Mouse (Mus musculus) hindbrain, embryonic 12.5 days (tissue): ENCODE measurements around the gene Pgk1. TPM values are rescaled to one million over a fixed set of nuclear protein-coding genes. Genes with fewer than 3 reads are reported as not detected.

Experiments
- ATAC-seq: fragments of 200-750 bp; cut with Nextera tagmentation; 2 replicates; pipeline ENCODE4 v1.8.0; 2017; ENCODE audit warnings: moderate TSS enrichment; ENCODE audit not compliant: low FRiP score
- H3K27ac ChIP-seq: fragments of 300-500 bp; sonication (generic); 2 replicates; pipeline ENCODE4 v1.5.1; 2016; ENCODE audit warnings: mild to moderate bottlenecking
- H3K27me3 ChIP-seq: fragments of 300-500 bp; sonication (generic); 2 replicates; pipeline ENCODE4 v1.6.1; 2016; ENCODE audit warnings: mild to moderate bottlenecking
- H3K36me3 ChIP-seq: fragments of 300-500 bp; sonication (generic); 2 replicates; pipeline ENCODE4 v1.6.1; 2016; ENCODE audit warnings: mild to moderate bottlenecking
- H3K4me1 ChIP-seq: fragments of 300-500 bp; sonication (generic); 2 replicates; pipeline ENCODE4 v1.6.1; 2016
- H3K4me2 ChIP-seq: fragments of 300-500 bp; sonication (generic); replicated peaks from 2 replicates; pipeline ENCODE4 v1.6.1; 2016; ENCODE audit warnings: mild to moderate bottlenecking
- H3K4me3 ChIP-seq: fragments of 300-500 bp; sonication (generic); 2 replicates; pipeline ENCODE4 v1.5.1; 2016; ENCODE audit warnings: mild to moderate bottlenecking
- H3K9ac ChIP-seq: fragments of 300-500 bp; sonication (generic); 2 replicates; pipeline ENCODE4 v1.6.1; 2016; ENCODE audit warnings: mild to moderate bottlenecking, moderate library complexity
- H3K9me3 ChIP-seq: fragments of 300-500 bp; sonication (generic); replicated peaks from 2 replicates; pipeline ENCODE4 v1.6.1; 2016; ENCODE audit warnings: mild to moderate bottlenecking
- WGBS: fragments of 180-500 bp; shearing (Covaris S2); methylation state at CpG from one replicate; pipeline ENCODE4 v1.1.7; 2016; 5-methylcytosine and 5-hydroxymethylcytosine counted together
- polyA plus RNA-seq: library from polyadenylated mRNA; unstranded; fragments of >200 nt; fragmentation: Nextera tagmentation; extraction: Ambion mirVana; gene quantifications from 2 replicates; pipeline ENCODE4 v1.2.1, GENCODE M21; 2016

Gene Pgk1
- polyA plus RNA-seq = 290 and 293 TPM in 2 replicates

DNA sequence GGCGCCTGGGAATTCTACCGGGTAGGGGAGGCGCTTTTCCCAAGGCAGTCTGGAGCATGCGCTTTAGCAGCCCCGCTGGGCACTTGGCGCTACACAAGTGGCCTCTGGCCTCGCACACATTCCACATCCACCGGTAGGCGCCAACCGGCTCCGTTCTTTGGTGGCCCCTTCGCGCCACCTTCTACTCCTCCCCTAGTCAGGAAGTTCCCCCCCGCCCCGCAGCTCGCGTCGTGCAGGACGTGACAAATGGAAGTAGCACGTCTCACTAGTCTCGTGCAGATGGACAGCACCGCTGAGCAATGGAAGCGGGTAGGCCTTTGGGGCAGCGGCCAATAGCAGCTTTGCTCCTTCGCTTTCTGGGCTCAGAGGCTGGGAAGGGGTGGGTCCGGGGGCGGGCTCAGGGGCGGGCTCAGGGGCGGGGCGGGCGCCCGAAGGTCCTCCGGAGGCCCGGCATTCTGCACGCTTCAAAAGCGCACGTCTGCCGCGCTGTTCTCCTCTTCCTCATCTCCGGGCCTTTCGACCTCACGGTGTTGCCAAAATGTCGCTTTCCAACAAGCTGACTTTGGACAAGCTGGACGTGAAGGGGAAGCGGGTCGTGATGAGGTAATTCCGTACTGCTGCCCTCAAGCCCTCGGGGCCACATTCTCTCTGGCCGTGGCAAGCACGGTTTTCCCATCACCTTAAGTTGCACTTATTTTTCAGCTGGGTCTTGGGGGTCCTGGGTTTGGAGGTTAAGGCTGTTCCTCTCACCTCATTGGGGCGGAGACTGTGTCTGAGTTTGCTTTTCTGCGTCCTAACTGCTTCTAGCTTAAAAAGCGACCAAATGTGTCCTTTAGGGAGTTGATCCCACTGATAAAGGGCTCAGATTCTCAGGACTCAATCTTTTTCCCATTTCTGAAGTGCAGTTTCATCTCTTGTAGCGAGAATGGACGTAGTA lies at the start of gene Pgk1:
Gene Pgk1, plus strand, starts transcription at position 388 of the 937 bp plus-strand sequence.
- peak within 1 kb of the TSS; percentile 47 for H3K4me3 ChIP-seq
- H3K4me1 ChIP-seq = peaks cover 12% of the 10 kb centered on the region
- peak; percentile 98 for ATAC-seq
- WGBS = 16% methylated on average over 53 of the region's 55 CpGs
- H3K4me2 ChIP-seq = peak within 1 kb of the TSS; percentile 67
- H3K27ac ChIP-seq = peak within 1 kb of the TSS; percentile 88
- no peaks in the 10 kb centered on the region for H3K27me3 ChIP-seq
- peak within 1 kb of the TSS; percentile 53 for H3K9ac ChIP-seq
- H3K9me3 ChIP-seq = no peaks in the 10 kb centered on the region
- H3K36me3 ChIP-seq = no peaks in the 10 kb centered on the region

DNA sequence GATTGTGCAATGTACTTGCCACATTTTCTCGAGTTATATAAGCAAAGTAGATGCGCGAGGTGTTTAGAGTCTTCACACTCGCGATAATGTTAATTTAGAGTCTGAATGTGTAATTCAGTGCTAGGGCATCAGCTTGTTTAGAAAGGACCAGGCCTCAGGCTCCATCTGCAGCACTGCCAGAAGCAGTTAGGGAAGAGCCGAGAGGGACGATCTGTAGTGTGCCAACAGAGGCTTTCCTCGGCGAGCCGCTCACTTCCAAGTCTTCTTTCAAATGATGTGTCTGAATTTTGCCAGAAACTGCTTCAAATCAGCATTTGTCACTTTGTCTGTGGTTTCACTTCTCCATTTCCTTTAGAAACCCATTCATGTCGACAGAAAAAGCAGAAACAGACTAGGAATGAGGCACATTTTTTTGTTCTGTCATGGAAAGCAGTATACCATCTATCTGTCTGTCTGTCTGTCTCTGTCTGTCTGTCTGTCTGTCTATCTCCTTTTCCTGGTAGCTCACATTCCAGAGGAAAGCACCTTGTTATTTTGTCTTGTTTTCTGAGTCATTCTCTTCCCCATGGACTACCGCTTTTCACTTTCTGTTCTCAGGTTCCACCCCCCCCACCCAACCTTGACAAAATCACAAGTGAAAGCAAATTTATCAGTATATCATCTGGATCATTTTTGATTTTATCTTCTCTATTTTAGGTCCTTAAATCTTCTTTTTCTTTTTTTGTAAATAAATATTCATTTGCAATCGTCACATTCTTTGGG lies 47.4 kb upstream of the Pgk1 start:
- no peak overlapping the region for H3K9ac ChIP-seq
- H3K4me3 ChIP-seq = no peak overlapping the region
- no peaks in the 10 kb centered on the region for H3K4me1 ChIP-seq
- no peaks in the 10 kb centered on the region for H3K9me3 ChIP-seq
- no peaks in the 10 kb centered on the region for H3K36me3 ChIP-seq
- H3K4me2 ChIP-seq = no peak overlapping the region
- H3K27me3 ChIP-seq = 0 out of 2 replicates have a peak, but pooled peaks cover 3% of the 10 kb centered on the region
- no peak for ATAC-seq
- 84% methylated on average over 13 of the region's 13 CpGs for WGBS
- no peak overlapping the region for H3K27ac ChIP-seq

DNA sequence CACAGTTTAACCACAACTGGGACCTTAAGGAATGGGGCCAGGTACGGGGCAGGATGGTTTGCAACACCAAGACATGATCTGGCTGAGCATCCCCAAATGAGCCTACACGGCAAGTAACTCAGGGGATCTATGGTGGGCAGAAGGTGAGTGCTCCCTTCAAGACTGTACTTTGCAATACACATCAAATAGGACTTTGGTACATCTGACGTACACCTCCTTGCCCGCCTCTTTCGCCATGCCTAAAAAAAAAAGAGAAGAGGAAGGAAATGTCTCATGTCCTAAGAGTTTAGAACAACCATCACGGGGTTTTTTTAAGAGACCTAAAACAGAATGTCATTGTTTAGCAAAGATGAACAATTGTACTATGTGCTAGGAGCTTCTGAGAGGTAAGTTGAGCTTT lies 44.0 kb upstream of the Pgk1 start, which contains the start of gene Tlr13:
Gene Tlr13, plus strand, starts transcription at position 269 of the 400 bp plus-strand sequence.
- 80% methylated on average over 6 of the region's 6 CpGs for WGBS
- Histone ChIP-seq H3K9me3 (no peaks in the 10 kb centered on the region), H3K36me3 (no peaks in the 10 kb centered on the region), H3K9ac (no peak within 1 kb of the TSS), H3K4me1 (no peaks in the 10 kb centered on the region), H3K4me3 (no peak within 1 kb of the TSS), H3K4me2 (no peak within 1 kb of the TSS), H3K27ac (no peak within 1 kb of the TSS), H3K27me3 (peaks cover 3% of the 10 kb centered on the region; the same call in 1 of the 2 replicates)
- ATAC-seq = no peak

DNA sequence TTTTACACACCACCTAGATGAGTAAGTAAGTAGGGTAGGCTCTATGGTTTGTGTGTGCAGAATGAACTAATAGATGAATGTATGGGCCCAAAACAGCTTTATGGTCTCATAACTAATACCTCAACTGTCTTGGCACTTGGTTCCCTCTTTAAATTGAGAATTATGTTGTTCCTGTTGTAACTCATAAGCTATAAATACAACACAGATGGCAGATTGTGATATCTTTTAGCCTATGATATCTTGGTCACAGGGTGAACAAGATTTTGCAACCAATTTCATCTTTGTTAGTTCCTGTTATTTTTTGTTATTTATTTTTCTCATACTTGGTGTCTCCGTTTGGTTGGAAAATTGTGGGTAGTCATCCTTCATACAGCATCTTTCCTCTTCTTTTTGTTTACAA lies 38.7 kb upstream of the Pgk1 start:
- H3K27me3 ChIP-seq = no peaks in the 10 kb centered on the region; the same call in 1 of the 2 replicates
- no peaks in the 10 kb centered on the region for H3K36me3 ChIP-seq
- no peak overlapping the region for H3K9ac ChIP-seq
- no peak overlapping the region for H3K27ac ChIP-seq
- no peak overlapping the region for H3K4me3 ChIP-seq
- no peaks in the 10 kb centered on the region for H3K4me1 ChIP-seq
- no peak overlapping the region for H3K4me2 ChIP-seq
- ATAC-seq = no peak
- H3K9me3 ChIP-seq = no peaks in the 10 kb centered on the region
- whole genome bisulfite sequencing = 95% methylated on average over 1 of the region's 1 CpGs

DNA sequence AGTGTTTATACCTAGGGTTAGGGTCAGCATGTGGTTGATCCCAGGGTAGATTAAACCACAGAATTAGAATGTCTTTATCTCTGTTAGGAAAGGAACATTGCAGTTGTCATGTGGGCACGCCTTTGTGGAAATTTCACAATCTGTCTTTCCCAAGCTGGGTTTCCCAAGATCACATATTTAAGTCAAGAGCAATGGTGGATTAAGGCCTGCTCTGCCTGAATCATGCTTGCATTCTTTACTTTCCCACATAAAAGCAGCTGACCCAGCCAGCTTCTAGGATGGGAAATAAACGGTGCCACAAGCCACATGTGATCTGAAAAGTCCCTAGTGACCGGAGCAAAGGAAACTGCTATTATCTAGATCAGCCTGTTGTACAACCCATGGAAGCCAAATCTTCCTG lies 37.4 kb upstream of the Pgk1 start:
- Histone ChIP-seq H3K27me3 (no peaks in the 10 kb centered on the region; the same call in 1 of the 2 replicates), H3K9ac (no peak overlapping the region), H3K4me1 (no peaks in the 10 kb centered on the region), H3K9me3 (no peaks in the 10 kb centered on the region), H3K4me2 (no peak overlapping the region), H3K27ac (no peak overlapping the region), H3K36me3 (no peaks in the 10 kb centered on the region), H3K4me3 (no peak overlapping the region)
- no peak for ATAC-seq
- WGBS = 84% methylated on average over 3 of the region's 3 CpGs

DNA sequence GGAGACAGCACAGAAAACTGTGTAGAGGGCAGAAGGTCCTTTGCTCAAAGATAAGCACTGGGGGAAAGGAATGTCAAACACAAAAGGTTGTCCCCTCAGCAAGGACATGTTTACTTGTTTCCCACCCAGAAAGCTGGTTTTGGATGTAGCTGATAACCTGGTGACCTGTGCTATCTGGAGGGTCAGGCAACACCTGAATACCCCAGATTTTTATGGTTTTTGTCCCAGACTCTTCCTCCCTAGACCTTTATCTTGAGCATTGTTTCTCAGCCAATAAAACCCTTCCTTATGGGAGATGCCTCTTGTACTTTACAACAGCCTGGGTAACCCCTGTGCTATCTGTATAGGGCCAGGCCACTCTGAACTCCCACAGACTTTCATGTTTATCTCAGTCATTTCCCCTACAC lies 32.7 kb upstream of the Pgk1 start:
- no peak overlapping the region for H3K4me2 ChIP-seq
- H3K4me3 ChIP-seq = no peak overlapping the region
- no peaks in the 10 kb centered on the region for H3K27me3 ChIP-seq
- no peaks in the 10 kb centered on the region for H3K36me3 ChIP-seq
- H3K27ac ChIP-seq = no peak overlapping the region
- ATAC-seq = no peak
- H3K9ac ChIP-seq = no peak overlapping the region
- H3K9me3 ChIP-seq = no peaks in the 10 kb centered on the region
- no peaks in the 10 kb centered on the region for H3K4me1 ChIP-seq

DNA sequence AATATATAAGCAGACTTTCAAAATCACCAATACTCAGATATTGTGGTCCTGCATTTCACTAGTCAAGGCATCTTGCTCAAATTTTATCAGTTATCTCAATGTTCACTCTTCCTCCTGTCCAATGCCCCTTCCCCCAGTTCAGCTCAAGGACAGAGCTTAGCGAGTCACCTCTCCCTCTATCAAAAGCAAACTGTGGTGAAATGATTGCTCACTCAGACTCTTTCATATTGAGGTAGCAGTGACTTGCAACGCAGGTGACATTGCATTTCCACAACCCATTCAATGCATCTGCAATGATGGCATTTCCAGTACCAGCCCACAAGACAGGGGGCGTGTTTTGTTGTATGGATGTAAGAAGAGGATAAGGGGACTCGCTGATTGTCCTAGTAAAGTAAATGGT lies 31.0 kb upstream of the Pgk1 start:
- Histone ChIP-seq H3K4me3 (no peak overlapping the region), H3K4me1 (no peaks in the 10 kb centered on the region), H3K27me3 (0 out of 2 replicates have a peak, but pooled peaks cover 3% of the 10 kb centered on the region), H3K27ac (no peak overlapping the region), H3K9ac (no peak overlapping the region), H3K9me3 (no peaks in the 10 kb centered on the region), H3K4me2 (no peak overlapping the region), H3K36me3 (no peaks in the 10 kb centered on the region)
- no peak for ATAC-seq
- WGBS = 79% methylated on average over 4 of the region's 4 CpGs

DNA sequence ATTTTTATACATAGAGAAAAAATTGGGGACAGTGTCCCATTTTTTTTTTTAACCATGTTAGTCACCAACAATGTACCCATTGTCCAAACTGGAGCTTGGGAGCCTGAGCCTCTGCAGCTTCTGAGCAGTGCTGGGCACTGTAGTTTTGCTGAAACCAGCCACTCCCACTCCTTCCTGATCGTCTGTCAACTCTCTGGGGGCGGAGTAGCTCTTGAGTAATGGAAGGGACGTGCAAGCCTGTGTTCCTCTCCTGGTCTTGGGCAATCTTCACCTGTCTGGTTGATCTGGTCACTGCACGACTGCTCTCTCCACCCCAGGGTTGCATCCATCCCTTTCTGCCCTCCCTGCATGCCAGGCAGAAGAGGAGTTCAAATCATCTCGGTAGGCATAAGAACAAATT lies 22.9 kb upstream of the Pgk1 start:
- no peak overlapping the region for H3K9ac ChIP-seq
- no peak for ATAC-seq
- H3K9me3 ChIP-seq = no peaks in the 10 kb centered on the region
- H3K27ac ChIP-seq = no peak overlapping the region
- H3K36me3 ChIP-seq = no peaks in the 10 kb centered on the region
- no peak overlapping the region for H3K4me3 ChIP-seq
- WGBS = 62% methylated on average over 5 of the region's 5 CpGs
- no peaks in the 10 kb centered on the region for H3K4me1 ChIP-seq
- 0 out of 2 replicates have a peak, but pooled peaks cover 3% of the 10 kb centered on the region for H3K27me3 ChIP-seq
- no peak overlapping the region for H3K4me2 ChIP-seq

DNA sequence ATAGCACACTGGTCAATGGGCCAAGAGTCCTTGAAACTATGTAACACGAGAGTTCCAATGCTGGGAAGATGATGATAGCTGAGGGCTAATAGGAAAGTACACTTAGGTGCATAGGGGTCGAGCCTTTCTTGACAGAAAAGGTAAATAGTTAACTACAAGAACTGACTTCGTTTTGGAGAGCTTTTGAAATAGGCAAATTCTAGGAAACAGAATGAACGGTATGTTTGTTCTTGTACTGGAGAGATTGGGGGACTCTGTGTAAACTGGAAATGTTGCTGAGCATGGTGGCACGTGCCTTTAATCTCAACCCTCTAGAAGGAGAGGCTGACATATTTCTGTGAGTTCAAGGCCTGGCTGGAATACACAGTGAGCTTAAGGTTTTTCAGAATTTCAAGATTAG lies 22.3 kb upstream of the Pgk1 start:
- no peak overlapping the region for H3K9ac ChIP-seq
- H3K9me3 ChIP-seq = no peaks in the 10 kb centered on the region
- WGBS = 70% methylated on average over 5 of the region's 5 CpGs
- H3K27ac ChIP-seq = no peak overlapping the region
- no peak for ATAC-seq
- H3K27me3 ChIP-seq = 0 out of 2 replicates have a peak, but pooled peaks cover 3% of the 10 kb centered on the region
- no peak overlapping the region for H3K4me3 ChIP-seq
- H3K36me3 ChIP-seq = no peaks in the 10 kb centered on the region
- no peaks in the 10 kb centered on the region for H3K4me1 ChIP-seq
- no peak overlapping the region for H3K4me2 ChIP-seq

DNA sequence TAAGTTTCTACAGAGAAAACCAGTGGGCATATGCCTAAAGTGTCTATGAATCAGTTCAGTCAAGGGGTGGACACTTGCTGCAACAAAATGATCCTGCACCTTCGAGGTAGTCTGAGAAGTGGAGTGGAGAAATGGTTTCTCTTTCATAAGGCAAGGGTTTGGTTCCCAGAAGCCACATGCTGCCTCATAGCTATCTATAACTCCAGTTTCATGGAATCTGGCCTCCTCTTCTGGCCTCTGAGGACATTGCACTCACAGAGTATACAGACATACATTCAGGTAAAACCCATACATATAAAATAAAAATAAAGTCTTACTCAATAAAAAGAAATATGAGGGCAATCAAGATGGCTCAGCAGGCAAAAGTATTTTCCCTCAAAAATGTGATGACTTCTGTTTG lies 21.8 kb upstream of the Pgk1 start:
- ATAC-seq = no peak

DNA sequence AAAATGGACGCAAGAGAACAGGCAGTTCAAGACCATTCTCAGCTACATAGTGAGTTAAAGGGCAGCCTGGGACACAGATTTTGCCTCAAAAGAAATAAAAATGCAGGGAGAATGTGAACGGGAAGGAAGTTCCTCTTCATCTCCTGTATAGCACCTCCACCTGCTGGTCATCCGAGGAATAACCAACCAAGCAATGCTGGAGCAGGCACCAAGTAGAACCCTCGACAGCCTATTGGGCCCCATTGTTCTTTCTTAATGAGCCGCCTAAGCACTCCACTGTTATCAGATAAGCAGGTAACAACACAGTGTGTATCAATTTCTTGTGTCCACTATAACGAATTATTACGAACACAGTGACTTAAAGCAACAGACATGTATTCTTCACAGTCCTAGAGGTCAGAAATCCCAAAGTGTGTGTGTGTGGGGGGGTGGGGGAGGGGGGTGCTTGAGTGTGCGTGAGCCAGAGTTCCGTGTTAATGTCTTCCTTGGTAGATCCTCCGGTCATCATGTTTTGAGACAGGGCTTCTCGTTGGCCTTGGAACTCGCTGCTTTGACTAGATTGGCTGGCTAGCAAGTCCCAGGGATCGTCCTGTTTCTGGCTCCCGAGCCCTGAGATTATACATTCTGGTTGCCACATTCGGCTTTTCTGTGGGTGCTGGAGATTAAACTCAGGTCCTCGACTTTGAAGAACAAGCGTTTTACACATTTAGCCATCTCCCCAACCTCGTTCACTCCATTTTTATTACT lies 15.6 kb upstream of the Pgk1 start:
- ATAC-seq = peak; percentile 80
- Histone ChIP-seq H3K9me3 (no peaks in the 10 kb centered on the region), H3K27me3 (no peaks in the 10 kb centered on the region), H3K4me3 (peak overlapping the region; percentile 28), H3K4me2 (peak overlapping the region; percentile 45), H3K27ac (no peak overlapping the region), H3K9ac (peak overlapping the region; percentile 35; the same call in 1 of the 2 replicates), H3K36me3 (no peaks in the 10 kb centered on the region), H3K4me1 (no peaks in the 10 kb centered on the region)
- WGBS = 34% methylated on average over 18 of the region's 18 CpGs

More for the DNA sequence above, 21.8 kb upstream of the Pgk1 start:
- 91% methylated on average over 1 of the region's 1 CpGs for WGBS
- Histone ChIP-seq H3K27me3 (0 out of 2 replicates have a peak, but pooled peaks cover 1% of the 10 kb centered on the region), H3K4me2 (no peak overlapping the region), H3K4me3 (no peak overlapping the region), H3K9me3 (no peaks in the 10 kb centered on the region), H3K4me1 (no peaks in the 10 kb centered on the region), H3K27ac (no peak overlapping the region), H3K9ac (no peak overlapping the region), H3K36me3 (no peaks in the 10 kb centered on the region)

DNA sequence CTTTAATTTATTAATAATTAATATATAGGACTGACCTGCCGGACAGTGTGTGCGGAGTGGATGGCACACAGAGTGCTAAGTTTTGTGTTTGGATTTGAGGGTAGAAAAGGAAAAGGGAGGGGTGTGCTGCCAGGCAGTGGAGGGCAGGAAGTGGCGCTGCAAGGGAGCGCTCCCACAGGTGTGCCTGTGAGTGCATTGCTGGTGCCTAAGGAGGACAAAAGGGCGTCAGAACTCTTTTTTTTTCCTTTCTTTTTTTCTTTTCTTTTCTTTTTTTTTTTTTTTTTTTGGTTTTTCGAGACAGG lies 15.1 kb upstream of the Pgk1 start:
- H3K9ac ChIP-seq = no peak overlapping the region
- no peaks in the 10 kb centered on the region for H3K4me1 ChIP-seq
- H3K4me2 ChIP-seq = peak overlapping the region; percentile 45
- no peak overlapping the region for H3K27ac ChIP-seq
- WGBS = 64% methylated on average over 6 of the region's 6 CpGs
- H3K4me3 ChIP-seq = peak overlapping the region; percentile 28; the same call in 1 of the 2 replicates
- ATAC-seq = peak; percentile 35
- H3K9me3 ChIP-seq = no peaks in the 10 kb centered on the region
- no peaks in the 10 kb centered on the region for H3K36me3 ChIP-seq
- no peaks in the 10 kb centered on the region for H3K27me3 ChIP-seq
